Mouse (Mus musculus) hindbrain, embryonic 16.5 days (tissue): ENCODE results near the gene Trpc3. TPM values are rescaled to one million over a fixed set of nuclear protein-coding genes. Genes with fewer than 3 reads are reported as not detected.

Source experiments
- ATAC-seq: fragments of 200-750 bp; cut with Nextera tagmentation; 2 replicates; pipeline ENCODE4 v1.8.0; 2017; ENCODE audit warnings: moderate TSS enrichment, moderate library complexity
- H3K27ac ChIP-seq: fragments of 300-500 bp; sonication (generic); 2 replicates; pipeline ENCODE4 v1.5.1; 2014; ENCODE audit warnings: low read depth, mild to moderate bottlenecking, control low read depth, low read length, moderate library complexity
- H3K27me3 ChIP-seq: fragments of 300-500 bp; sonication (generic); replicated peaks from 2 replicates; pipeline ENCODE4 v1.6.1; 2014; ENCODE audit warnings: low read length; ENCODE audit not compliant: control insufficient read depth, insufficient read depth
- H3K36me3 ChIP-seq: fragments of 300-500 bp; sonication (generic); 2 replicates; pipeline ENCODE4 v1.6.1; 2014; ENCODE audit warnings: mild to moderate bottlenecking, low read length, moderate library complexity, mixed read lengths; ENCODE audit not compliant: control insufficient read depth, insufficient read depth
- H3K4me1 ChIP-seq: fragments of 300-500 bp; sonication (generic); 2 replicates; pipeline ENCODE4 v1.6.1; 2014; ENCODE audit warnings: low read depth, low read length; ENCODE audit not compliant: control insufficient read depth, insufficient read depth
- H3K4me2 ChIP-seq: fragments of 300-500 bp; sonication (generic); 2 replicates; pipeline ENCODE4 v1.6.1; 2014; ENCODE audit warnings: mild to moderate bottlenecking, low read length, control low read depth, moderate library complexity
- H3K4me3 ChIP-seq: fragments of 300-500 bp; sonication (generic); 2 replicates; pipeline ENCODE4 v1.5.1; 2014; ENCODE audit warnings: mild to moderate bottlenecking, low read length, control low read depth, moderate library complexity
- H3K9ac ChIP-seq: fragments of 300-500 bp; sonication (generic); 2 replicates; pipeline ENCODE4 v1.6.1; 2014; ENCODE audit warnings: low read depth, mild to moderate bottlenecking, control low read depth, low read length, moderate library complexity
- H3K9me3 ChIP-seq: fragments of 300-500 bp; sonication (generic); 2 replicates; pipeline ENCODE4 v1.6.1; 2014; ENCODE audit warnings: mild to moderate bottlenecking, low read length, moderate library complexity; ENCODE audit not compliant: control insufficient read depth
- WGBS: fragments of 180-500 bp; shearing (Covaris S2); extraction: QIAGEN DNeasy Blood & Tissue Kit; methylation state at CpG from one replicate; pipeline ENCODE4 v1.1.7; 2014; 5-methylcytosine and 5-hydroxymethylcytosine counted together
- polyA plus RNA-seq: library from polyadenylated mRNA; unstranded; fragments of >200 nt; fragmentation: Nextera tagmentation; extraction: Ambion mirVana; gene quantifications from 2 replicates; pipeline ENCODE4 v1.2.1, GENCODE M21; 2015

Trpc3 gene
- 11.3 and 14.6 TPM in 2 replicates for polyA plus RNA-seq

- H3K27me3 ChIP-seq, result no peaks in the 10 kb centered on the region
- H3K9ac ChIP-seq, result peak within 1 kb of the TSS; percentile 82
- peak within 1 kb of the TSS; percentile 78 for H3K4me3 ChIP-seq
- no peaks in the 10 kb centered on the region for H3K36me3 ChIP-seq
- H3K27ac ChIP-seq, result peak within 1 kb of the TSS; percentile 75
- no peaks in the 10 kb centered on the region for H3K9me3 ChIP-seq
- under 1% methylated on average over 77 of the region's 91 CpGs for whole genome bisulfite sequencing
- H3K4me1 ChIP-seq, result peaks cover 9% of the 10 kb centered on the region; the same call in 1 of the 2 replicates
- peak within 1 kb of the TSS; percentile 74 for H3K4me2 ChIP-seq
- peak; percentile 95 for ATAC-seq
Measured at GRCm38 (mm10) chr3:36689392-36690291, at the start of gene Trpc3. Trpc3 (minus strand) TSS chr3:36690167.

GRCm38 (mm10) chr3:36738071-36738470, 48.1 kb upstream of the Trpc3 start:
- Histone ChIP-seq H3K27ac (no peak overlapping the region), H3K4me3 (no peak overlapping the region), H3K9ac (no peak overlapping the region), H3K4me2 (no peak overlapping the region), H3K4me1 (no peaks in the 10 kb centered on the region), H3K36me3 (no peaks in the 10 kb centered on the region), H3K9me3 (no peaks in the 10 kb centered on the region), H3K27me3 (no peaks in the 10 kb centered on the region)
- no peak for ATAC-seq
- WGBS, result 69% methylated on average over 4 of the region's 4 CpGs

GRCm38 (mm10) chr3:36733075-36733474, 43.1 kb upstream of the Trpc3 start:
- H3K4me1 ChIP-seq, result no peaks in the 10 kb centered on the region
- WGBS, result 95% methylated on average over 4 of the region's 4 CpGs
- no peaks in the 10 kb centered on the region for H3K9me3 ChIP-seq
- no peaks in the 10 kb centered on the region for H3K27me3 ChIP-seq
- no peaks in the 10 kb centered on the region for H3K36me3 ChIP-seq
- ATAC-seq, result no peak
- no peak overlapping the region for H3K4me3 ChIP-seq
- H3K27ac ChIP-seq, result no peak overlapping the region
- H3K4me2 ChIP-seq, result no peak overlapping the region
- no peak overlapping the region for H3K9ac ChIP-seq

GRCm38 (mm10) chr3:36726545-36726944, 36.6 kb upstream of the Trpc3 start:
- no peaks in the 10 kb centered on the region for H3K9me3 ChIP-seq
- H3K4me3 ChIP-seq, result no peak overlapping the region

GRCm38 (mm10) chr3:36721850-36722249, 31.9 kb upstream of the Trpc3 start:
- no peaks in the 10 kb centered on the region for H3K36me3 ChIP-seq
- H3K27ac ChIP-seq, result no peak overlapping the region
- H3K4me2 ChIP-seq, result no peak overlapping the region
- ATAC-seq, result no peak
- 79% methylated on average over 3 of the region's 3 CpGs for WGBS
- H3K9me3 ChIP-seq, result no peaks in the 10 kb centered on the region
- no peaks in the 10 kb centered on the region for H3K27me3 ChIP-seq
- no peak overlapping the region for H3K9ac ChIP-seq
- H3K4me3 ChIP-seq, result no peak overlapping the region
- no peaks in the 10 kb centered on the region for H3K4me1 ChIP-seq

More at GRCm38 (mm10) chr3:36726545-36726944, 36.6 kb upstream of the Trpc3 start:
- 72% methylated on average over 8 of the region's 8 CpGs for WGBS
- Histone ChIP-seq H3K27ac (no peak overlapping the region), H3K9ac (no peak overlapping the region), H3K27me3 (no peaks in the 10 kb centered on the region), H3K4me2 (no peak overlapping the region), H3K36me3 (no peaks in the 10 kb centered on the region), H3K4me1 (no peaks in the 10 kb centered on the region)
- ATAC-seq, result no peak

- ATAC-seq, result no peak
- no peak overlapping the region for H3K9ac ChIP-seq
- no peak overlapping the region for H3K4me3 ChIP-seq
- no peaks in the 10 kb centered on the region for H3K27me3 ChIP-seq
- H3K4me1 ChIP-seq, result no peaks in the 10 kb centered on the region
- H3K9me3 ChIP-seq, result no peaks in the 10 kb centered on the region
- WGBS, result 74% methylated on average over 3 of the region's 3 CpGs
- no peak overlapping the region for H3K4me2 ChIP-seq
- H3K36me3 ChIP-seq, result no peaks in the 10 kb centered on the region
- no peak overlapping the region for H3K27ac ChIP-seq
Measured at GRCm38 (mm10) chr3:36709521-36709920, 19.6 kb upstream of the Trpc3 start.

GRCm38 (mm10) chr3:36690292-36690650, 304 bp upstream of the Trpc3 start:
- Histone ChIP-seq H3K9ac (peak overlapping the region; percentile 82; the same call in 1 of the 2 replicates), H3K27me3 (no peaks in the 10 kb centered on the region), H3K9me3 (no peaks in the 10 kb centered on the region), H3K36me3 (no peaks in the 10 kb centered on the region), H3K4me2 (peak overlapping the region; percentile 74), H3K27ac (no peak overlapping the region), H3K4me3 (peak overlapping the region; percentile 78), H3K4me1 (peaks cover 9% of the 10 kb centered on the region; the same call in 1 of the 2 replicates)
- 7% methylated on average over 7 of the region's 7 CpGs for WGBS
- no peak; the same call in 1 of the 2 replicates for ATAC-seq

GRCm38 (mm10) chr3:36688874-36689273, 1.1 kb downstream of the Trpc3 start:
- peak overlapping the region; percentile 78 for H3K4me3 ChIP-seq
- no peaks in the 10 kb centered on the region for H3K36me3 ChIP-seq
- no peaks in the 10 kb centered on the region for H3K9me3 ChIP-seq
- 4% methylated on average over 21 of the region's 21 CpGs for WGBS
- H3K4me1 ChIP-seq, result peaks cover 9% of the 10 kb centered on the region; the same call in 1 of the 2 replicates
- H3K27ac ChIP-seq, result 0 out of 2 replicates have a peak overlapping the region, but pooled peaks have one; percentile 11
- peak overlapping the region; percentile 82 for H3K9ac ChIP-seq
- no peaks in the 10 kb centered on the region for H3K27me3 ChIP-seq
- peak overlapping the region; percentile 74 for H3K4me2 ChIP-seq
- peak; percentile 60 for ATAC-seq

GRCm38 (mm10) chr3:36675822-36676221, 14.1 kb downstream of the Trpc3 start:
- no peak overlapping the region for H3K4me3 ChIP-seq
- 94% methylated on average over 1 of the region's 1 CpGs for WGBS
- no peaks in the 10 kb centered on the region; the same call in 1 of the 2 replicates for H3K9me3 ChIP-seq
- ATAC-seq, result no peak
- no peak overlapping the region for H3K4me2 ChIP-seq
- no peaks in the 10 kb centered on the region for H3K27me3 ChIP-seq
- H3K36me3 ChIP-seq, result no peaks in the 10 kb centered on the region
- no peaks in the 10 kb centered on the region for H3K4me1 ChIP-seq
- H3K9ac ChIP-seq, result no peak overlapping the region
- H3K27ac ChIP-seq, result no peak overlapping the region
